Mouse (Mus musculus) gonadal fat pad, adult 2 months (tissue): ENCODE data around the gene Mdm2. TPM values are rescaled to one million over a fixed set of nuclear protein-coding genes. Genes with fewer than 3 reads are reported as not detected.

Experiments
- DNase-seq: peaks from one replicate; pipeline ENCODE4 v3.0.0-alpha.2; 2012; ENCODE audit warnings: low read depth
- polyA plus RNA-seq: library from polyadenylated mRNA; depleted of rRNA; stranded (reverse); fragments of >200 nt; gene quantifications from 2 replicates; pipeline ENCODE4 v1.2.3, GENCODE M21; 2012; rRNA removed

Mdm2 gene
- polyA plus RNA-seq, 1 experiment: 23.3 TPM

GRCm38 (mm10) chr10:117644429-117644748 lies 66.2 kb downstream of the Mdm2 start:
- no peak for DNase-seq

GRCm38 (mm10) chr10:117643711-117644428 lies 66.7 kb downstream of the Mdm2 start:
- DNase-seq: no peak

- DNase-seq: no peak
Observed at GRCm38 (mm10) chr10:117643302-117643701, 67.3 kb downstream of the Mdm2 start.

- no peak for DNase-seq
Observed at GRCm38 (mm10) chr10:117642491-117643262, 67.9 kb downstream of the Mdm2 start.

GRCm38 (mm10) chr10:117642201-117642450 lies 68.4 kb downstream of the Mdm2 start:
- no peak for DNase-seq

GRCm38 (mm10) chr10:117641400-117642200 lies 69.0 kb downstream of the Mdm2 start:
- no peak for DNase-seq

GRCm38 (mm10) chr10:117640595-117641078 lies 69.9 kb downstream of the Mdm2 start:
- no peak for DNase-seq

GRCm38 (mm10) chr10:117639899-117640594 lies 70.5 kb downstream of the Mdm2 start:
- no peak for DNase-seq

- no peak for DNase-seq
Observed at GRCm38 (mm10) chr10:117639221-117639599, 71.3 kb downstream of the Mdm2 start.

Other genes with a start within 250 kb of the Mdm2 start
- gene Cpm, start 81.3 kb downstream of the Mdm2 start, polyA plus RNA-seq: 8.0 and 13.7 TPM in 2 replicates
- 8.2 and 8.3 TPM in 2 replicates for gene Slc35e3, start 35.6 kb upstream of the Mdm2 start, polyA plus RNA-seq
- gene Nup107, start 81.9 kb upstream of the Mdm2 start, polyA plus RNA-seq: 6.5 and 7.7 TPM in 2 replicates
- gene Rap1b, start 135.3 kb upstream of the Mdm2 start, polyA plus RNA-seq: 37.5 and 41.1 TPM in 2 replicates